Mouse (Mus musculus): ENCODE results near the gene Mblac2. TPM values are rescaled to one million over a fixed set of nuclear protein-coding genes. Genes with fewer than 3 reads are reported as not detected.

Gene Mblac2
- total RNA-seq, 2 experiments from 2014 or later, result 2.9 to 3.3 TPM

- no peak for ATAC-seq (replicated peaks; ENCODE audit: poor library complexity, severe bottlenecking)
These were observed 18.0 kb downstream of the Mblac2 start for GRCm38 (mm10) chr13:81729102-81729501.

- ATAC-seq (replicated peaks; ENCODE audit: poor library complexity, severe bottlenecking), result no peak
These were observed 19.2 kb downstream of the Mblac2 start for GRCm38 (mm10) chr13:81730362-81730761.

DNA sequence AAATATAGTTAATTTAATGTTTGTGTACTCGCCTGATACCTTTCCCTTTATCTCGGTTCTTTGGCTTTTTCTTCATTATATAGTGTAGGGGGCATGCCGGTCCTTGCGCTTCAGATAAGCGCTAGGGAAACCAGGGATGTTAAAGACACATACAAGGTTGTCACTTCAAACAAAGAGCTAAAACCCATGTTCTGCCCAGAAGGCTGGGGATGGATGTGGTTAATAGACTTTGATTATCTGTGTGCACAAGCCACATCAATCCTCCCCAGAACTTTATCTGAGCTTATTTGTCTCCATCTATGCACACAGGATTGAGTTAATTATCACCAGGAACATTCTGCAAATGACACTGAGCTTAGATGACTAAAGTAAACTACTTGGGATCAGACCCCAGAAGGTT is 25.5 kb downstream of the Mblac2 start:
- no peak for ATAC-seq (replicated peaks; ENCODE audit: poor library complexity, severe bottlenecking)

DNA sequence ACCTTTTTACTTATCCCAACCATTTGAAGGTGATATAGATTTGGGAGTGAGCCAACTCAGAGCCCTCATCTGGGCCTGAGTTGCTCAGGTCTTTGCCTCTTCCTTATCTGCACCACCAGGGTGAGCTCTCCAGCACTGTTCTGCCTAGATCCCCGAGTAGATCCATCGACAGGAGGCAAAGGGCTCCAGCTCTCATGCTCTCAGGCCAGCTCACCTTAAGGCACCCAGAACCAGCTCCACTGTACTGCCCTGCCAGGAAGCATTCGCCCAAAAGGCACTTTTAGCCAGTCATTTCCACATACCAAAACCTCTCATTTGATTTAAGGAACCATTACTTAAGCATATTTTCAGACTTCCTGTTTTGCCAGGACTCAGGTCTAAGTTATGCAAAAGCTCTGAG is 29.8 kb downstream of the Mblac2 start:
- peak; percentile 97 for ATAC-seq (replicated peaks; ENCODE audit: poor library complexity, severe bottlenecking)

GRCm38 (mm10) chr13:81743391-81744091 is 32.4 kb downstream of the Mblac2 start:
- ATAC-seq (replicated peaks; ENCODE audit: poor library complexity, severe bottlenecking), result no peak

- ATAC-seq (replicated peaks; ENCODE audit: poor library complexity, severe bottlenecking), result no peak
These were observed 32.9 kb downstream of the Mblac2 start for GRCm38 (mm10) chr13:81744092-81744396.

DNA sequence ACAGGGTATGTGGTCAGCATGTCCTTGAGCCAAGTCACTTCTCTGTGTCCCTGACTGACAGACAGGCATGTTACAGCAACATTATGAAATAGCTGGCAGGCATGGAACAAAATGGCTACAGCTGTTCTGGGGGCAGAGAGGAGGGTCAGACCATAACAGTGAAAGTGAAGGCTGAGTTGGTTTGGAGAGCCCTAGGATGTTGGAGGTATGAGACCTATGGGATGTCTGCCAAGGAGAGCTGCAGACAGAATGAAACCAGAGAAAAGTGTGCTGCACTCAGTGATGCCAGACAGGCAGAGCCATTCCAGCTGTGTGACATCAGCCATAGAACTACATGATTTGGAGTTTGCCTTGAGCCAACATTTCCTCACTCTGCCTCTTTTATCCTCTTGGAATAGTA is 43.7 kb downstream of the Mblac2 start:
- no peak for ATAC-seq (replicated peaks; ENCODE audit: poor library complexity, severe bottlenecking)

GRCm38 (mm10) chr13:81755324-81755723 is 44.2 kb downstream of the Mblac2 start:
- ATAC-seq (replicated peaks; ENCODE audit: poor library complexity, severe bottlenecking), result peak; percentile 40; the same call in 1 of the 2 replicates

DNA sequence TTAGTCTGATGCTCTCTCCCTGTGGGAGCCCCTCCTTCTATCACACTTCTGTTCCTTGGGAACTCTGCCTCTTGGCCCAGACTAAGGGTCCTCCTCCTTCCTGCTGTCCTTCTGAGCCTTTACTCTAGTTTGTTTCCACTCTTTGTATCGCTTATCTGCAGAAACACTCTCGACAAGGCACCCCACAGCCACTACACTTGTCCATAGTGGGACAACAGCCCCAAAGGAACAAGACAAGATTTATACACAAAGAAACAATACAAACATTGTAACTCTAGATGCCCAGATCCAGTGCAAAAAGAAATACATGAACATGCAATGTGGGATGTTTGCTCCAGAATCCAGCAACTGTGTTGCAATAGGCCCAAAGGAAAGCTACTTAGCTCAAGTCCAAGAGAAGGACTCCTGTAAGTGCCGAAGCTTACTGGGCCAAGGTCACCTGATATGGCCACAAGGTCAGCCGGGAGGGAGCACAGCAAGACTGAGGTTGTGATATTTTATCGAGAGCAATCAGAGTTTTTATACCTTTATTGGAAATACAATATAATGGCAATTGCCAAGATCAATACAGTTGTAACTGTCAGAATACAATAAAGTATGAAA is 46.0 kb downstream of the Mblac2 start:
- no peak for ATAC-seq (replicated peaks; ENCODE audit: poor library complexity, severe bottlenecking)

DNA sequence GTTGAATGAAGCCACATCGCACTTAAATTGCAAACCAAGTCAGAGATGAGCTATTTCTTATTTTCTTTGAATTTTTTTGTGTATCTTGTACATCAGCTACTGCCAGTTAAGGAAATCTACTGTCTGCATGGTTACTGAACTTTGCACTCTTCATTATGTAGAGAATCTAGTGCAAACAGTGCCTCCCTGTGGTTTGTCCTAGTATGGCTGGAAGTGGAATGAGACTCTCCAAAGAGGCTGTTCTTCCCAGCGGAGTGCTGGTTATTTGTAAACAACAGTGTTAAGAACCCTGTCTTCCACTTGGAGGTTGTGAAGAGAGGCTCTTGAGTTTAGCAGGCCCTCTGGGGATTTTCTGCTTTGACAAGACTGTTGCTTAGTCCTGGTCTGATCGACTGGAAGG is 49.2 kb downstream of the Mblac2 start:
- ATAC-seq (replicated peaks; ENCODE audit: poor library complexity, severe bottlenecking), result peak; percentile 76

- ATAC-seq (replicated peaks; ENCODE audit: poor library complexity, severe bottlenecking), result peak; percentile 77
These were observed 50.5 kb downstream of the Mblac2 start for GRCm38 (mm10) chr13:81761566-81762186.

GRCm38 (mm10) chr13:81764173-81764572 is 53.0 kb downstream of the Mblac2 start:
- ATAC-seq (replicated peaks; ENCODE audit: poor library complexity, severe bottlenecking), result no peak

- ATAC-seq (replicated peaks; ENCODE audit: poor library complexity, severe bottlenecking), result peak; percentile 72
These were observed 56.0 kb downstream of the Mblac2 start for GRCm38 (mm10) chr13:81767038-81767659.

- peak; percentile 63 for ATAC-seq (replicated peaks; ENCODE audit: poor library complexity, severe bottlenecking)
These were observed 65.1 kb downstream of the Mblac2 start for GRCm38 (mm10) chr13:81776217-81776616.

GRCm38 (mm10) chr13:81782475-81782874 is 71.3 kb downstream of the Mblac2 start:
- no peak for ATAC-seq (replicated peaks; ENCODE audit: poor library complexity, severe bottlenecking)

DNA sequence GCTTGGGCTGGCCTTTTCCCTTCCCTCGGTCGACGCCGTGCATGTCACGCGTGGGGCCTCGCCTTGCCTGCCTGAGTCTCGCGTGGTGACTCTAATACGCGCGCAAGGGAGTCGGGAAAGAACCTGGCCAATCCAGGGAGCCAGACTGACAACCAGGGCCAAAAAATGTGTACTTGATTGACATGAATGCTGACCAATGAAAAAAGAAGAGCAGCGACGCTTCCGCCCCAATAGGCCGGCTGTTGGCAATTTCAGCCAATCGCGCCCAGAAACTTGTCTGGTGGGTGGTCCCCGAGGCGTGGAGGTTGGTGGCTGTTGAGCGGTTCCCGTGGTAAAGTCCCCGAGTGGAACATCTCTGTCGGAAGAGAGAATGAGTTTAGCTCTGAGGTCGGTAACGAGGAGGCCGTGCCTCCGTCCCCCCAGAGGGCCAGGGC is 71.8 kb downstream of the Mblac2 start, which contains the start of gene Cetn3:
Cetn3 (plus strand) TSS at position 107 of the 434 bp plus-strand sequence.
- peak; percentile 76 for ATAC-seq (replicated peaks; ENCODE audit: poor library complexity, severe bottlenecking)

DNA sequence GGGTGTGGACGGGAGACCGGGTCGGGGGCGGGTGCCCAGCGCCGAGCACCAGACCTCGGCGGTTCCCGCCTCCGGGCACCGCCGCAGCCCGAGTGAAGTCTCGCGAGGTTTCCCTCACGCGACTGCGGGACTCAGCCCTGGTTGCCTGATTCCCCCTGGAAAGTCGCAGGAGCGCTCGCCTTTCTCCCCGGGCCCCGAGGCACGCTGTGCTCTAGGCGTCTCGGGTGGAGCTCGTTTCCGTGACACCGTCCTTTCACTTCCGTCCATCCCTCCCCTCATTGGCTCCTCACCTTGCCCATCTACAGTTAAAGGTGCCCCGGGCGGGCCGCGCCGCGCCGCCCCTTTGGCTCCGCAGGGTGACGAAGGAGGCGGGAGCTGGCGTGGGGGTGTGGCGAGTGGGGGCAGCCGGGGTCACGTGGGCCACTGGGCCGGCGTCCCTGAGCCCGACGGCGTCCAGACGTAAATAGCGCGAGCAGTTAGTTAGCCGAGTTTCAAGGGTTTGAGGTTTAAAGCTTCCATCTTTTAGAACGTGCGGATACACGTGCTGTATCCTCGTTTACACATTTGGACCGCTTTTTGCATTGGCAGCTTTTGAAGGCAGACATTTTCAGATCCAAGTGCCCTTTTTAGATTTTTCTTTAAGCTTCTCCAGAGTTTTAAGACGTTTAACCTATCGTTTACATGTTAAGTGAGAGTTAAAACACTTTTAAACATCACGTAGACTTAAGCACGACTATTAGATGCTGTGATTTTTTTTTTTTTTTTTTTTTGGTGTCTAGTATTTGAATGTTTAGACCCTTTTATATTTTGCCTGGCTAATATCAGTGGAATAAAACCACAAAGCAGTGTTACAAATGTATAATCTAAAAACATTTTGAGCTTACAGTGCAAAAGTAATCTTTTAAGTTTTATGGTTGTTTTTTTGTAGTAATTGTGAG is 72.5 kb downstream of the Mblac2 start:
- peak; percentile 91 for ATAC-seq (replicated peaks; ENCODE audit: poor library complexity, severe bottlenecking)

DNA sequence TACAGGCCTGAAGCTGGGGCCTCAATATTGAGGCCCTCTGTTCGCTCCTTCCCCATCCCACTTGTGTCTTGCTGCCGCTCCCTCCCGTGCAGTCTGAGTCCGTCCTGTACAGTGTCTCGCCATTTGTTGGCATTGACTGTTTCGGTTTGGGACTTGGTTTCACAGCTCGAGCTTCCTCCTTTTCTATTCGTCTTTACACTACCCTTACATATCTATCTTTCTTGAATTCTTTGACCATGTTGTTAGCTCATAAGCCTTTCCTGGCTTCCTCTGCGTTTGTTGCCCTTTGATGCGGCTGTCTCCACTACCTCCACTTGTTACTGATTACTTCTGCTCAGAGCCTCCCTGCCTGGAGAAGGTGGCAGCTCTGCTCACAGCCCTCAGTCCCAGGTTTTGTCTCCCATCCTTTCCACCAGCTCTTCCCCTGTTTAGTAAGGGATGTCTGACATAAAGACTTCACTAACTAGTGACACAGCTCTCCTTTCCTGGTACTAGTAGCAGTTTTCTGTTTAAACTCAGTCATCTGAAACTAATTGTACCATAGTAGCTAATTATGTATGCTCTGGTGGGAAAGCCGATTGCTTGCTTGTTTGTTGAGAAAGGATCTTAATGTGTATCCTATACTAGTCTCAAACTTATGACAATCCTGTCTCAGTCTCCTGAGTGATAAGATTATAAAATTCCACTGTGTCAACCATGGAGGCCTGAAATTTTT is 74.8 kb downstream of the Mblac2 start:
- no peak for ATAC-seq (replicated peaks; ENCODE audit: poor library complexity, severe bottlenecking)

DNA sequence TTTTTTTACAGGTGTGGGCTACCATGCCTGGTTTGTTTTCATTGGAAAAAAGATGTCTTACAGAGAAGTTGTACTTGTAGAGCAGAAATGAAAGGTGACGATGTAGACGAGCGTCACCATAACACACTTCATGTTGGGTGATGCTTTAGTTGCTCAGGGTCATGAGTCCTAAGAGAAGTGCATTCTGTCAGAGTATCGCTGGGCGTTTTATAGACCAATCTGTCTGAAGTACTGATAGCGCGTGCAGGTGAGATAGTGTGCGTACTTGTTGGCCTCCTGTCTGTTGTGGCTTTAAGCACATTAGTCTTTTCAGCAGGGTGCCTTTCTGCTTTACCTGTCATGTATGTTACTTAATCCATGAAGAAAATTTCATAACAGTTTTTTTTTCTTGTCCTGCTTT is 79.0 kb downstream of the Mblac2 start:
- ATAC-seq (replicated peaks; ENCODE audit: poor library complexity, severe bottlenecking), result no peak

GRCm38 (mm10) chr13:81791861-81792260 is 80.7 kb downstream of the Mblac2 start:
- no peak for ATAC-seq (replicated peaks; ENCODE audit: poor library complexity, severe bottlenecking)
